Mouse (Mus musculus): ENCODE data around the gene Btbd10. TPM values are rescaled to one million over a fixed set of nuclear protein-coding genes. Genes with fewer than 3 reads are reported as not detected.

The Btbd10 gene
- polyA plus RNA-seq, 1 experiment from 2014 or later = 6.0 TPM

GRCm38 (mm10) chr7:113279246-113279645 is 89.9 kb downstream of the Btbd10 start:
- Histone ChIP-seq H3K4me2 (ENCODE audit: low read depth, low read length) (no peak overlapping the region), H3K4me1 (ENCODE audit: control insufficient read depth, low read depth, low read length) (no peaks in the 10 kb centered on the region), H3K27ac (ENCODE audit: low read length) (no peak overlapping the region), H3K9ac (ENCODE audit: low read depth, low read length) (no peak overlapping the region), H3K27me3 (ENCODE audit: control insufficient read depth, insufficient read depth, low read depth, low read length) (no peaks in the 10 kb centered on the region), H3K4me3 (ENCODE audit: low read depth, low read length) (no peak overlapping the region), H3K36me3 (ENCODE audit: control insufficient read depth, insufficient read depth) (peaks cover 2% of the 10 kb centered on the region; the same call in 1 of the 2 replicates), H3K9me3 (replicated peaks; ENCODE audit: control insufficient read depth, low read length) (no peaks in the 10 kb centered on the region)
- WGBS (ENCODE audit: insufficient replicate concordance) = 71% methylated on average over 2 of the region's 2 CpGs
- no peak for ATAC-seq (ENCODE audit: low read depth)

GRCm38 (mm10) chr7:113278493-113278892 is 90.7 kb downstream of the Btbd10 start:
- WGBS (ENCODE audit: insufficient replicate concordance) = 42% methylated on average over 4 of the region's 4 CpGs
- Histone ChIP-seq H3K9me3 (replicated peaks; ENCODE audit: control insufficient read depth, low read length) (no peaks in the 10 kb centered on the region), H3K36me3 (ENCODE audit: control insufficient read depth, insufficient read depth) (no peaks in the 10 kb centered on the region; the same call in 1 of the 2 replicates), H3K9ac (ENCODE audit: low read depth, low read length) (no peak overlapping the region), H3K4me1 (ENCODE audit: control insufficient read depth, low read depth, low read length) (no peaks in the 10 kb centered on the region), H3K27ac (ENCODE audit: low read length) (no peak overlapping the region), H3K4me2 (ENCODE audit: low read depth, low read length) (no peak overlapping the region), H3K4me3 (ENCODE audit: low read depth, low read length) (no peak overlapping the region), H3K27me3 (ENCODE audit: control insufficient read depth, insufficient read depth, low read depth, low read length) (no peaks in the 10 kb centered on the region)
- no peak for ATAC-seq (ENCODE audit: low read depth)

- H3K4me1 ChIP-seq (ENCODE audit: control insufficient read depth, low read depth, low read length) = no peaks in the 10 kb centered on the region
- no peak overlapping the region for H3K9ac ChIP-seq (ENCODE audit: low read depth, low read length)
- H3K27ac ChIP-seq (ENCODE audit: low read length) = no peak overlapping the region
- no peak overlapping the region for H3K4me3 ChIP-seq (ENCODE audit: low read depth, low read length)
- WGBS (ENCODE audit: insufficient replicate concordance) = 58% methylated on average over 2 of the region's 2 CpGs
- H3K27me3 ChIP-seq (ENCODE audit: control insufficient read depth, insufficient read depth, low read depth, low read length) = no peaks in the 10 kb centered on the region
- no peaks in the 10 kb centered on the region; the same call in 1 of the 2 replicates for H3K36me3 ChIP-seq (ENCODE audit: control insufficient read depth, insufficient read depth)
- ATAC-seq (ENCODE audit: low read depth) = no peak
- no peak overlapping the region for H3K4me2 ChIP-seq (ENCODE audit: low read depth, low read length)
- H3K9me3 ChIP-seq (replicated peaks; ENCODE audit: control insufficient read depth, low read length) = no peaks in the 10 kb centered on the region
These were observed 91.9 kb downstream of the Btbd10 start for GRCm38 (mm10) chr7:113277245-113277644.

GRCm38 (mm10) chr7:113272338-113272997 is 96.7 kb downstream of the Btbd10 start:
- Histone ChIP-seq H3K4me3 (ENCODE audit: low read depth, low read length) (no peak overlapping the region), H3K4me1 (ENCODE audit: control insufficient read depth, low read depth, low read length) (no peaks in the 10 kb centered on the region), H3K9me3 (replicated peaks; ENCODE audit: control insufficient read depth, low read length) (no peaks in the 10 kb centered on the region), H3K27me3 (ENCODE audit: control insufficient read depth, insufficient read depth, low read depth, low read length) (no peaks in the 10 kb centered on the region), H3K4me2 (ENCODE audit: low read depth, low read length) (no peak overlapping the region), H3K27ac (ENCODE audit: low read length) (no peak overlapping the region), H3K9ac (ENCODE audit: low read depth, low read length) (no peak overlapping the region), H3K36me3 (ENCODE audit: control insufficient read depth, insufficient read depth) (no peaks in the 10 kb centered on the region)
- ATAC-seq (ENCODE audit: low read depth) = no peak
- 62% methylated on average over 5 of the region's 6 CpGs for WGBS (ENCODE audit: insufficient replicate concordance)

DNA sequence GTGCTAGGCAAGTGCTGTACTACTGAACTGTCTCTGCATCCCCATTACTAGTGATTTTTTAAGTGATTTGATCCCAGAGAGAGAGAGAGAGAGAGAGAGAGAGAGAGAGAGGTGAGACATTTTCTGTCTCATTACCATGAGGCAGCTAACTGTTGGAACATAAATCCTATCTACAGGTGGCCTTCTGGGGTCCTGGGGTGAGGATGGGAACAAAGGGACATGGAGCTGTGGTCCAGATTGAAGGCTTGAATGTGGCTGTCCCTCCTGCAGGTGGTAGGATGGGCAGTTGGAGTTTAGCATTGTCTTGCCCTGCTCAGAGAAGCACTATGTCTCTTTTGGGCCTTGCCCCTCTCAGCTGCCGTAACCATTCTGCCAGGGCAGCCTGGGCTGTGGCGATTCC is 98.2 kb downstream of the Btbd10 start:
- 65% methylated on average over 2 of the region's 2 CpGs for WGBS (ENCODE audit: insufficient replicate concordance)
- Histone ChIP-seq H3K27ac (ENCODE audit: low read length) (no peak overlapping the region), H3K4me3 (ENCODE audit: low read depth, low read length) (no peak overlapping the region), H3K4me1 (ENCODE audit: control insufficient read depth, low read depth, low read length) (no peaks in the 10 kb centered on the region), H3K9ac (ENCODE audit: low read depth, low read length) (no peak overlapping the region), H3K4me2 (ENCODE audit: low read depth, low read length) (no peak overlapping the region), H3K36me3 (ENCODE audit: control insufficient read depth, insufficient read depth) (no peaks in the 10 kb centered on the region), H3K27me3 (ENCODE audit: control insufficient read depth, insufficient read depth, low read depth, low read length) (no peaks in the 10 kb centered on the region), H3K9me3 (replicated peaks; ENCODE audit: control insufficient read depth, low read length) (no peaks in the 10 kb centered on the region)
- no peak for ATAC-seq (ENCODE audit: low read depth)

GRCm38 (mm10) chr7:113270551-113270950 is 98.6 kb downstream of the Btbd10 start:
- no peak overlapping the region for H3K9ac ChIP-seq (ENCODE audit: low read depth, low read length)
- 56% methylated on average over 10 of the region's 10 CpGs for WGBS (ENCODE audit: insufficient replicate concordance)

GRCm38 (mm10) chr7:113269921-113270320 is 99.3 kb downstream of the Btbd10 start:
- H3K4me1 ChIP-seq (ENCODE audit: control insufficient read depth, low read depth, low read length) = no peaks in the 10 kb centered on the region
- WGBS (ENCODE audit: insufficient replicate concordance) = 65% methylated on average over 3 of the region's 3 CpGs
- no peak overlapping the region for H3K9ac ChIP-seq (ENCODE audit: low read depth, low read length)
- no peak overlapping the region for H3K4me2 ChIP-seq (ENCODE audit: low read depth, low read length)
- no peak overlapping the region for H3K27ac ChIP-seq (ENCODE audit: low read length)
- H3K36me3 ChIP-seq (ENCODE audit: control insufficient read depth, insufficient read depth) = no peaks in the 10 kb centered on the region
- no peak for ATAC-seq (ENCODE audit: low read depth)
- no peak overlapping the region for H3K4me3 ChIP-seq (ENCODE audit: low read depth, low read length)
- no peaks in the 10 kb centered on the region for H3K27me3 ChIP-seq (ENCODE audit: control insufficient read depth, insufficient read depth, low read depth, low read length)
- no peaks in the 10 kb centered on the region for H3K9me3 ChIP-seq (replicated peaks; ENCODE audit: control insufficient read depth, low read length)

More at GRCm38 (mm10) chr7:113270551-113270950, 98.6 kb downstream of the Btbd10 start:
- Histone ChIP-seq H3K27ac (ENCODE audit: low read length) (no peak overlapping the region), H3K4me1 (ENCODE audit: control insufficient read depth, low read depth, low read length) (no peaks in the 10 kb centered on the region), H3K4me3 (ENCODE audit: low read depth, low read length) (no peak overlapping the region), H3K27me3 (ENCODE audit: control insufficient read depth, insufficient read depth, low read depth, low read length) (no peaks in the 10 kb centered on the region), H3K4me2 (ENCODE audit: low read depth, low read length) (no peak overlapping the region), H3K36me3 (ENCODE audit: control insufficient read depth, insufficient read depth) (no peaks in the 10 kb centered on the region), H3K9me3 (replicated peaks; ENCODE audit: control insufficient read depth, low read length) (no peaks in the 10 kb centered on the region)
- no peak for ATAC-seq (ENCODE audit: low read depth)

DNA sequence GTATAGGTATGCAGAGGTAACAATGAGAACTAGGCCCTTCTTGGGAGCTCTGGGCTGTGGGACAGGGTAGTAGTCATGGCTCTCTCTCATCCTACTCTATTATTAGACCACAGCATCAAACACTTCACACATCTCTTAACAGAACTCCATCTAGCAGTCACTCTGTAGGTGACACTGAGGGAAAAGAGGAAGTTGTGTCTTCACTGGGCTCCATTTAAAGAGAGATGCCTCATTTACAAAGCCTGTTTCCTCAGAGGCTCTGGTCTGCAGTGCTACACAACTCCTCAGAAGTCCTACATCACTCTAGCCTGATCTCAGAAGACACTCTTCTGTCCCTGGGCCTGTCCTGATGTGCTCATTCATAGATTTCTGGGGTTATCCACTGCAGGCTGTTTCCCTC is 100.1 kb downstream of the Btbd10 start:
- Histone ChIP-seq H3K4me1 (ENCODE audit: control insufficient read depth, low read depth, low read length) (no peaks in the 10 kb centered on the region), H3K9me3 (replicated peaks; ENCODE audit: control insufficient read depth, low read length) (no peaks in the 10 kb centered on the region), H3K36me3 (ENCODE audit: control insufficient read depth, insufficient read depth) (no peaks in the 10 kb centered on the region), H3K27ac (ENCODE audit: low read length) (no peak overlapping the region), H3K4me3 (ENCODE audit: low read depth, low read length) (no peak overlapping the region), H3K9ac (ENCODE audit: low read depth, low read length) (no peak overlapping the region), H3K4me2 (ENCODE audit: low read depth, low read length) (no peak overlapping the region), H3K27me3 (ENCODE audit: control insufficient read depth, insufficient read depth, low read depth, low read length) (no peaks in the 10 kb centered on the region)
- ATAC-seq (ENCODE audit: low read depth) = no peak

DNA sequence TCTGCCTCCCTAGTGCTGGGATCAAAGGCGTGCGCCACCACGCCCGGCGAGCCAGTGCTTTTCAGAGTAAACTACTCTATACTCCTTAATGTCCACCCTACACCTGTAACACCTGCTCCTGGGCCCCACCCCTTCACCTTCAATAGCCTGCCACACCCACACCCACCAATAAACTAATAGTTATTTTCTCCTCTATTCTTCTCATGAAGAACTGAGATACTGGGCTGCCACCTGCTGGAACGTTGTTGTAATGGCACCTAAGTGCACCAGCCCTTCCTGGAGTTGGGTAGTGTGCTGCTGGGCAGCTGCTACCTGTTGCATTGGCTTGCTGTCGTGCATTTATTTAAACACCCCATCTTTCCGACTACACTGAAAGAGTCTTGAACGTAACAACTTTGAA is 100.9 kb downstream of the Btbd10 start:
- Histone ChIP-seq H3K9ac (ENCODE audit: low read depth, low read length) (no peak overlapping the region), H3K4me1 (ENCODE audit: control insufficient read depth, low read depth, low read length) (no peaks in the 10 kb centered on the region), H3K4me3 (ENCODE audit: low read depth, low read length) (no peak overlapping the region), H3K27me3 (ENCODE audit: control insufficient read depth, insufficient read depth, low read depth, low read length) (no peaks in the 10 kb centered on the region), H3K4me2 (ENCODE audit: low read depth, low read length) (no peak overlapping the region), H3K36me3 (ENCODE audit: control insufficient read depth, insufficient read depth) (no peaks in the 10 kb centered on the region), H3K27ac (ENCODE audit: low read length) (no peak overlapping the region), H3K9me3 (replicated peaks; ENCODE audit: control insufficient read depth, low read length) (no peaks in the 10 kb centered on the region)
- WGBS (ENCODE audit: insufficient replicate concordance) = 63% methylated on average over 9 of the region's 9 CpGs
- ATAC-seq (ENCODE audit: low read depth) = no peak

Data from liver, embryonic 16.5 days (tissue).